Mouse (Mus musculus) limb, embryonic 13.5 days (tissue): ENCODE results near the gene Lman1l. TPM values are rescaled to one million over a fixed set of nuclear protein-coding genes. Genes with fewer than 3 reads are reported as not detected.

Experiments used
- ATAC-seq: fragments of 200-750 bp; cut with Nextera tagmentation; 2 replicates; pipeline ENCODE4 v1.8.0; 2017; ENCODE audit warnings: low read depth, moderate number of reproducible peaks, moderate TSS enrichment; ENCODE audit not compliant: low FRiP score
- H3K27ac ChIP-seq: fragments of 300-500 bp; sonication (generic); 2 replicates; pipeline ENCODE4 v1.5.1; 2015; ENCODE audit warnings: inconsistent platforms, mild to moderate bottlenecking, moderate library complexity
- H3K27me3 ChIP-seq: fragments of 300-500 bp; sonication (generic); 2 replicates; pipeline ENCODE4 v1.6.1; 2015; ENCODE audit warnings: mild to moderate bottlenecking, inconsistent platforms
- H3K36me3 ChIP-seq: fragments of 300-500 bp; sonication (generic); 2 replicates; pipeline ENCODE4 v1.6.1; 2015; ENCODE audit warnings: inconsistent platforms, mild to moderate bottlenecking, moderate library complexity
- H3K4me1 ChIP-seq: fragments of 300-500 bp; sonication (generic); 2 replicates; pipeline ENCODE4 v1.6.1; 2015; ENCODE audit warnings: inconsistent platforms
- H3K4me2 ChIP-seq: fragments of 300-500 bp; sonication (generic); replicated peaks from 2 replicates; pipeline ENCODE4 v1.6.1; 2015; ENCODE audit warnings: inconsistent platforms, mild to moderate bottlenecking, moderate library complexity
- H3K4me3 ChIP-seq: fragments of 300-500 bp; sonication (generic); 2 replicates; pipeline ENCODE4 v1.5.1; 2015; ENCODE audit warnings: moderate library complexity, mild to moderate bottlenecking, inconsistent platforms
- H3K9ac ChIP-seq: fragments of 300-500 bp; sonication (generic); 2 replicates; pipeline ENCODE4 v1.6.1; 2015; ENCODE audit warnings: mild to moderate bottlenecking, inconsistent platforms
- H3K9me3 ChIP-seq: fragments of 300-500 bp; sonication (generic); 2 replicates; pipeline ENCODE4 v1.6.1; 2016; ENCODE audit warnings: inconsistent platforms
- WGBS: fragments of 180-500 bp; shearing (Covaris S2); methylation state at CpG from one replicate; pipeline ENCODE4 v1.1.7; 2015; 5-methylcytosine and 5-hydroxymethylcytosine counted together
- polyA plus RNA-seq: library from polyadenylated mRNA; unstranded; fragments of >200 nt; fragmentation: Nextera tagmentation; extraction: Ambion mirVana; gene quantifications from 2 replicates; pipeline ENCODE4 v1.2.1, GENCODE M21; 2015

The Lman1l gene
- polyA plus RNA-seq, 1 experiment from 2014 or later, result not detected

GRCm38 (mm10) chr9:57655749-57656148 lies 35.2 kb upstream of the Lman1l start:
- H3K27me3 ChIP-seq, result peaks cover 27% of the 10 kb centered on the region
- H3K9ac ChIP-seq, result peak overlapping the region; percentile 54
- H3K27ac ChIP-seq, result no peak overlapping the region
- H3K4me1 ChIP-seq, result peaks cover 6% of the 10 kb centered on the region
- H3K9me3 ChIP-seq, result no peaks in the 10 kb centered on the region
- under 1% methylated on average over 11 of the region's 11 CpGs for WGBS
- peak overlapping the region; percentile 18; the same call in 1 of the 2 replicates for H3K4me3 ChIP-seq
- peak overlapping the region; percentile 60 for H3K4me2 ChIP-seq
- H3K36me3 ChIP-seq, result no peaks in the 10 kb centered on the region
- peak; percentile 84 for ATAC-seq

GRCm38 (mm10) chr9:57654966-57655365 lies 34.4 kb upstream of the Lman1l start:
- no peaks in the 10 kb centered on the region for H3K9me3 ChIP-seq
- H3K36me3 ChIP-seq, result no peaks in the 10 kb centered on the region
- WGBS, result 89% methylated on average over 1 of the region's 1 CpGs
- no peak for ATAC-seq
- no peak overlapping the region for H3K27ac ChIP-seq
- H3K9ac ChIP-seq, result no peak overlapping the region
- H3K27me3 ChIP-seq, result peaks cover 27% of the 10 kb centered on the region
- no peak overlapping the region for H3K4me2 ChIP-seq
- H3K4me3 ChIP-seq, result no peak overlapping the region
- peaks cover 11% of the 10 kb centered on the region for H3K4me1 ChIP-seq

GRCm38 (mm10) chr9:57653283-57653682 lies 32.7 kb upstream of the Lman1l start, which contains the start of gene Csk:
Gene Csk, minus strand, starts transcription at chr9:57653631.
- WGBS, result 53% methylated on average over 5 of the region's 5 CpGs
- no peak within 1 kb of the TSS for H3K27ac ChIP-seq
- ATAC-seq, result no peak
- no peak within 1 kb of the TSS for H3K4me3 ChIP-seq
- no peaks in the 10 kb centered on the region for H3K36me3 ChIP-seq
- peaks cover 27% of the 10 kb centered on the region for H3K27me3 ChIP-seq
- H3K9ac ChIP-seq, result no peak within 1 kb of the TSS
- peaks cover 11% of the 10 kb centered on the region for H3K4me1 ChIP-seq
- H3K9me3 ChIP-seq, result no peaks in the 10 kb centered on the region
- no peak within 1 kb of the TSS for H3K4me2 ChIP-seq

- Histone ChIP-seq H3K4me1 (peaks cover 11% of the 10 kb centered on the region), H3K4me2 (no peak overlapping the region), H3K4me3 (no peak overlapping the region), H3K9ac (no peak overlapping the region), H3K9me3 (no peaks in the 10 kb centered on the region), H3K27ac (no peak overlapping the region), H3K36me3 (no peaks in the 10 kb centered on the region), H3K27me3 (peaks cover 27% of the 10 kb centered on the region)
- no peak for ATAC-seq
- 44% methylated on average over 3 of the region's 3 CpGs for WGBS
Measured at GRCm38 (mm10) chr9:57652855-57653254, 32.3 kb upstream of the Lman1l start.

- Histone ChIP-seq H3K27ac (no peak overlapping the region), H3K4me2 (no peak overlapping the region), H3K4me1 (peaks cover 11% of the 10 kb centered on the region), H3K36me3 (no peaks in the 10 kb centered on the region), H3K9ac (no peak overlapping the region), H3K27me3 (peaks cover 27% of the 10 kb centered on the region), H3K4me3 (no peak overlapping the region), H3K9me3 (no peaks in the 10 kb centered on the region)
- no peak for ATAC-seq
- WGBS, result 73% methylated on average over 9 of the region's 9 CpGs
Measured at GRCm38 (mm10) chr9:57652351-57652750, 31.8 kb upstream of the Lman1l start.

- no peak for ATAC-seq
- Histone ChIP-seq H3K4me3 (no peak overlapping the region), H3K27me3 (peaks cover 27% of the 10 kb centered on the region)
Measured at GRCm38 (mm10) chr9:57650786-57651311, 30.3 kb upstream of the Lman1l start.

GRCm38 (mm10) chr9:57650130-57650785 lies 29.7 kb upstream of the Lman1l start:
- Histone ChIP-seq H3K4me1 (peaks cover 11% of the 10 kb centered on the region), H3K36me3 (no peaks in the 10 kb centered on the region), H3K4me2 (no peak overlapping the region), H3K27me3 (peaks cover 27% of the 10 kb centered on the region), H3K9ac (no peak overlapping the region), H3K27ac (no peak overlapping the region), H3K4me3 (no peak overlapping the region), H3K9me3 (no peaks in the 10 kb centered on the region)
- ATAC-seq, result no peak
- WGBS, result 89% methylated on average over 6 of the region's 6 CpGs

More at GRCm38 (mm10) chr9:57650786-57651311, 30.3 kb upstream of the Lman1l start:
- H3K36me3 ChIP-seq, result no peaks in the 10 kb centered on the region
- H3K4me1 ChIP-seq, result peaks cover 11% of the 10 kb centered on the region
- no peak overlapping the region for H3K27ac ChIP-seq
- H3K4me2 ChIP-seq, result no peak overlapping the region
- no peak overlapping the region for H3K9ac ChIP-seq
- H3K9me3 ChIP-seq, result no peaks in the 10 kb centered on the region
- WGBS, result 4% methylated on average over 6 of the region's 6 CpGs

GRCm38 (mm10) chr9:57647286-57648108 lies 26.9 kb upstream of the Lman1l start:
- 71% methylated on average over 4 of the region's 4 CpGs for WGBS
- H3K4me2 ChIP-seq, result no peak overlapping the region
- 0 out of 2 replicates have a peak, but pooled peaks cover under 1% of the 10 kb centered on the region for H3K27me3 ChIP-seq
- no peak overlapping the region for H3K4me3 ChIP-seq
- no peak overlapping the region for H3K27ac ChIP-seq
- peaks cover 31% of the 10 kb centered on the region for H3K4me1 ChIP-seq
- H3K9ac ChIP-seq, result no peak overlapping the region
- no peak for ATAC-seq
- H3K9me3 ChIP-seq, result no peaks in the 10 kb centered on the region
- H3K36me3 ChIP-seq, result no peaks in the 10 kb centered on the region; the same call in 1 of the 2 replicates

GRCm38 (mm10) chr9:57646551-57647103 lies 26.1 kb upstream of the Lman1l start:
- 56% methylated on average over 12 of the region's 12 CpGs for WGBS
- Histone ChIP-seq H3K4me3 (no peak overlapping the region), H3K9ac (no peak overlapping the region), H3K9me3 (no peaks in the 10 kb centered on the region), H3K4me1 (peaks cover 40% of the 10 kb centered on the region), H3K27ac (no peak overlapping the region), H3K4me2 (no peak overlapping the region), H3K36me3 (peaks cover 8% of the 10 kb centered on the region), H3K27me3 (no peaks in the 10 kb centered on the region)
- no peak for ATAC-seq

- Histone ChIP-seq H3K27ac (peak overlapping the region; percentile 94), H3K36me3 (peaks cover 15% of the 10 kb centered on the region), H3K4me3 (peak overlapping the region; percentile 74), H3K4me1 (peaks cover 43% of the 10 kb centered on the region), H3K9ac (peak overlapping the region; percentile 93), H3K9me3 (no peaks in the 10 kb centered on the region), H3K4me2 (peak overlapping the region; percentile 97), H3K27me3 (no peaks in the 10 kb centered on the region)
- peak; percentile 89 for ATAC-seq
- WGBS, result under 1% methylated on average over 74 of the region's 85 CpGs
Measured at GRCm38 (mm10) chr9:57644944-57645893, 24.6 kb upstream of the Lman1l start.

GRCm38 (mm10) chr9:57644442-57644943 lies 23.9 kb upstream of the Lman1l start:
- Histone ChIP-seq H3K27ac (peak overlapping the region; percentile 94; the same call in 1 of the 2 replicates), H3K36me3 (peaks cover 15% of the 10 kb centered on the region), H3K9ac (peak overlapping the region; percentile 93), H3K27me3 (no peaks in the 10 kb centered on the region), H3K9me3 (no peaks in the 10 kb centered on the region), H3K4me3 (peak overlapping the region; percentile 74), H3K4me2 (peak overlapping the region; percentile 97), H3K4me1 (peaks cover 50% of the 10 kb centered on the region)
- WGBS, result 0% methylated on average over 18 of the region's 18 CpGs
- ATAC-seq, result no peak
